Mouse (Mus musculus): Measurements from ENCODE around the gene Zdhhc11. TPM values are rescaled to one million over a fixed set of nuclear protein-coding genes. Genes with fewer than 3 reads are reported as not detected.
"Not testable (repeated sequence)": the region's sequence is repeated elsewhere in the genome, so short reads cannot be mapped to it uniquely, and the experiment has no call there.

Zdhhc11 gene
- total RNA-seq, 2 experiments from 2014 or later = not detected

GRCm38 (mm10) chr13:74006881-74007280, 43.2 kb downstream of the Zdhhc11 start:
- not testable (repeated sequence) for DNase-seq

DNA sequence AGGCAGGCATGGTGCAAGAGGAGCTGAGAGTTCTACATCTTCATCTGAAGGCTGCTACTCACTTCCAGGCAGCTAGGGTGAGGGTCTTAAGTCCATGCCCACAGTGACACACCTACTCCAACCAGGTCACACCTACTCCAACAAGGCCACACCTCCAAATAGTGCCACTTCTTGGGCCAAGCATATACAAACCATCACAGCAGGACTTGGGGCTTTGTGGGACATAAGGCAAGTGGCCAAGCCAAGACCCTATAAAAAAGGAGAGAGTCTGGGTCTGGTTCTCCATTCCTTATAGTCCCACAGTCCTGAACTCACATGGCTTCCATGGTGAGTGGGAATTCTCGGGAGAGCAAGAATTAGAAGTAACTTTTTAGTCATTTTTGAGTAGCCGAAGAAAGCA, 44.6 kb downstream of the Zdhhc11 start:
- DNase-seq = not testable (repeated sequence)

- DNase-seq = peak; percentile 97
These were observed 45.5 kb downstream of the Zdhhc11 start, which contains the start of gene Tppp for GRCm38 (mm10) chr13:74008948-74009718. Tppp (plus strand) TSS chr13:74009407.

- peak; percentile 82 for DNase-seq
These were observed 46.4 kb downstream of the Zdhhc11 start for GRCm38 (mm10) chr13:74009791-74010614.

DNA sequence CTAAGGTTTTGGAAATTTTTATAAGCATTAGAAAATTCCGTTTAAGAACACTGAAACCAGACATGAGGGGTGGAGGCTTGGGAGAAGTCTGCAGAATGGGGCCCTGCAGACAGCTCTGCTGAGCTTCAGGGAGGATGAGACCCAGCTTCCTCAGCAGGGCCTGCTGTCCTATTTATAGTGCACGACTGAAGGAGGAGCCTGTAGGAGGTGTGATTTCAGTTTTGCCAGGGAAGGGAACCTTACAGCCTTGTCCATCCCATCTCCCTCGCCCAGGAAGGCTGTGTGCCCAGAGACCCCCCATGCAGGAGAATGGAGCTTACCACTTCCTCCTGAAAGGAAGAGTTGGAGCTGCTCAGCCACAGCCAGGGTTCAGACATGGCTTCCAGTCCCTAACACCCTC, 47.0 kb downstream of the Zdhhc11 start:
- no peak for DNase-seq

GRCm38 (mm10) chr13:74015908-74016307, 52.3 kb downstream of the Zdhhc11 start:
- DNase-seq = no peak

DNA sequence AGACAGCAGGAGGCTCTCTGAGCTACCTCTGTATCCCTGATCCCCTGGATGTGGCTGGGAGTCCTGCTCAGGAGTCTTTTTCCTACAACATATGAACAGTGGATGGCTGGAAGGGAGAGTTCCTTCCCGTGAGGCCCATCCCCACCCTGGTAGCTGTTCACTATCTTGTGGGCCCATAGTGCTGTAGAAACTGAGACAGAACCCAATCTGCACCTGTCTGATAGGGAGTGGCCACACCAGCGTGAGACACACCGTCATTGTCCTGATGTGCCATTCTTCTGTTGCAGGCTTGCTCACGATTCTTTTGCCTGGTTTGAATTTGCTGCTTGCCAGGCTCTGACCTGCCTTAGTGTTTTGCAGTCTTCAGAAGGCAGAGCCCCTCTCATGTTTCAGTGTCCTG, 53.8 kb downstream of the Zdhhc11 start:
- no peak for DNase-seq

DNA sequence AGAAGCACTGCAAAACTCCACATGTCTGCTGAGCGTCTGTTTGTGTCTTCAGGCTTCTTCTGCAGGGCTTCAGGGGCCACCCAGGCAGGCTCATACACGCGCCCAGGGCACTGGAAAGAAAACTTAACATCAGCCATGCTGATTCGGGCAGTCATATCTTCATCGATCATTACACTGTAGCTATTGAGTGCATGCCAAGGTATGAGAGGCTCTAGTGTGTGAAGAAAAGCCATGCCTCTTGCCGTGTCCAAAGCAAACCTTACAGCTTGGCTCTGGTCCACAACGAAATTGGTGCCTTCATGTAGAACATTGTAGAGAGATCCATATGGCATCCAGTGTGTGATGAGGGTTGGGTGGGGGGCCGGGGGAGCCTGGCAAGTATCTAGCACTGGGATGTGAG, 55.4 kb downstream of the Zdhhc11 start:
- DNase-seq = not testable (repeated sequence)

GRCm38 (mm10) chr13:74025151-74026081, 61.8 kb downstream of the Zdhhc11 start:
- DNase-seq = peak; percentile 66

- peak; percentile 52 for DNase-seq
These were observed 62.6 kb downstream of the Zdhhc11 start for GRCm38 (mm10) chr13:74026215-74026614.

- no peak for DNase-seq
These were observed 64.5 kb downstream of the Zdhhc11 start for GRCm38 (mm10) chr13:74028116-74028515.

- no peak for DNase-seq
These were observed 65.4 kb downstream of the Zdhhc11 start for GRCm38 (mm10) chr13:74029013-74029412.

DNA sequence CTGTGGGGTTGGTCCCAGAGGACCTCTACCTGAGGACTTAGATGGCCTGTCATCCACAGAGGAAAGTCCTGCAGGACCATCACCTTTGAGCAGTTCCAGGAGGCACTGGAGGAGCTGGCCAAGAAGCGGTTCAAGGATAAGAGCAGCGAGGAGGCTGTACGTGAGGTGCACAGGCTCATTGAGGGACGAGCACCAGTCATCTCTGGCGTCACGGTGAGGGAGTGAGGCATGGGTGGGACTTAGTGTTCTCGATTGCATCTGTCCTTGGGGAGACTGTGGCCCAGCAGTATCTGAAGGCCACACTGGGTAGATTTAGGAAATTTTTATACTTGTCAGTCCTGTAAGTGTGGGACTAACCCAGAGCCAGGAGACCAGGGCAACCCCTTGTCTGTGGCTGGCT, 67.0 kb downstream of the Zdhhc11 start:
- DNase-seq = peak; percentile 45

GRCm38 (mm10) chr13:74031133-74031532, 67.5 kb downstream of the Zdhhc11 start:
- DNase-seq = peak; percentile 33

- no peak for DNase-seq
These were observed 71.1 kb downstream of the Zdhhc11 start for GRCm38 (mm10) chr13:74034756-74035155.

DNA sequence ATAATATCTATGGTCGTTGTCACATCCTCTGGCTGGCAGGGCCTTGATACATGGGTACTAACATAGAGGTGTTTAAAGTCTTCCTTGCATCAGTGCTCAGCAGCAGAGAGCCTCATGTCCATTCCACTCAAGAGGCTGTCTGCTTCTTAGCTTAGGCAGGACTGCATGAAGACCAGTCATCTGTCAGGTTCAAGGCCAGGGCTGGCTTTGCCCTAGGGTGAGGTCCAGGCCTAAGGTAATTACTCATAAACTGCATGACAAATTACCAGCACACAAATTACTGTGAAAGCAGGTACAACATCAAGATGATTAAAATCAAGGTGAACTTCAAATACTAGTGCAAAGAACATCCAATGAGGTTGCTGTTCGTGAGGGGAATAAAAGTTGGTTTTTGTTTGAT, 72.1 kb downstream of the Zdhhc11 start:
- DNase-seq = peak; percentile 52

- DNase-seq = no peak
These were observed 76.3 kb downstream of the Zdhhc11 start for GRCm38 (mm10) chr13:74039926-74040325.

Small RNA genes lying within 50 kb of the gene (microRNA-seq; reads per million reads assigned to microRNA genes)
- not detected for gene Gm25197

Other genes starting within 250 kb of the Zdhhc11 start
- 10 to 100 TPM; 33.1 to 43.1 TPM for gene Slc12a7, start 230.8 kb upstream of the Zdhhc11 start, total RNA-seq (2021)
- 1 to 10 TPM; 2.8 to 3.0 TPM for gene Nkd2, start 116.2 kb upstream of the Zdhhc11 start, total RNA-seq (2021)
- 1 to 10 TPM; 3.0 to 3.8 TPM for gene Trip13, start 26.1 kb upstream of the Zdhhc11 start, total RNA-seq (2021)
- gene Brd9, start 26.0 kb upstream of the Zdhhc11 start, total RNA-seq (2021) = 10 to 100 TPM; 25.0 to 36.8 TPM
- gene Tppp, start 45.6 kb downstream of the Zdhhc11 start, total RNA-seq (2021) = 10 to 100 TPM in 1 of 2 experiments, 1 to 10 TPM in 1; 8.3 to 13.4 TPM
- 1 to 10 TPM; 3.7 to 5.1 TPM for gene Cep72, start 98.4 kb downstream of the Zdhhc11 start, total RNA-seq (2021)
- gene Slc9a3, start 157.6 kb downstream of the Zdhhc11 start, total RNA-seq (2021) = under 1 TPM in 1 of 2 experiments, not detected in 1; 0.12 TPM
- 10 to 100 TPM; 47.3 to 53.5 TPM for gene Exoc3, start 244.9 kb downstream of the Zdhhc11 start, total RNA-seq (2021)

All from adrenal gland, postnatal 10 days (tissue).